Mouse (Mus musculus) small intestine, adult 2 months (tissue): ENCODE measurements around the gene Fcho2. TPM values are rescaled to one million over a fixed set of nuclear protein-coding genes. Genes with fewer than 3 reads are reported as not detected.

Source experiments
- H3K27ac ChIP-seq: fragments of 200-500 bp; 2 replicates; pipeline ENCODE4 v1.5.1; 2012; ENCODE audit warnings: low read depth, low read length, control low read depth, inconsistent platforms; ENCODE audit not compliant: insufficient read depth
- H3K27me3 ChIP-seq: fragments of 200-500 bp; 2 replicates; pipeline ENCODE4 v1.6.1; 2012; ENCODE audit warnings: mild to moderate bottlenecking, moderate library complexity, low read length, inconsistent platforms; ENCODE audit not compliant: control insufficient read depth, insufficient read depth
- H3K36me3 ChIP-seq: fragments of 200-500 bp; 2 replicates; pipeline ENCODE4 v1.6.1; 2012; ENCODE audit warnings: mild to moderate bottlenecking, low read length, control low read depth, inconsistent platforms; ENCODE audit not compliant: control insufficient read depth, insufficient read depth
- H3K4me1 ChIP-seq: fragments of 200-500 bp; 2 replicates; pipeline ENCODE4 v1.6.1; 2012; ENCODE audit warnings: low read length, inconsistent platforms, mixed read lengths; ENCODE audit not compliant: control insufficient read depth, insufficient read depth, insufficient read length
- H3K4me3 ChIP-seq: fragments of 200-500 bp; 2 replicates; pipeline ENCODE4 v1.5.1; 2012; ENCODE audit warnings: low read depth, mild to moderate bottlenecking, control low read depth, inconsistent platforms, low read length, moderate library complexity
- CTCF ChIP-seq: fragments of 200-500 bp; IDR thresholded peaks from 2 replicates; pipeline ENCODE4 v1.5.1; 2012; ENCODE audit warnings: low read depth, mild to moderate bottlenecking, control low read depth, inconsistent platforms, low read length, moderate library complexity, mixed read lengths; ENCODE audit not compliant: insufficient replicate concordance, insufficient read length; ENCODE audit errors: extremely low read depth
- POLR2A ChIP-seq: fragments of 200-500 bp; IDR thresholded peaks from 2 replicates; pipeline ENCODE4 v1.6.1; 2012; ENCODE audit warnings: low read depth, mild to moderate bottlenecking, control low read depth, inconsistent platforms, low read length, moderate library complexity
- WGBS: fragments of 180-500 bp; shearing (Covaris S2); methylation state at CpG from one replicate; pipeline ENCODE4 v1.1.7; 2018; 5-methylcytosine and 5-hydroxymethylcytosine counted together
- polyA plus RNA-seq: library from polyadenylated mRNA; depleted of rRNA; stranded (reverse); fragments of >200 nt; gene quantifications from 2 replicates; pipeline ENCODE4 v1.2.3, GENCODE M21; 2012

Gene Fcho2
- polyA plus RNA-seq, 1 experiment, result 8.5 TPM

GRCm38 (mm10) chr13:98700661-98701308, 114.5 kb downstream of the Fcho2 start:
- 29% methylated on average over 10 of the region's 10 CpGs for WGBS

DNA sequence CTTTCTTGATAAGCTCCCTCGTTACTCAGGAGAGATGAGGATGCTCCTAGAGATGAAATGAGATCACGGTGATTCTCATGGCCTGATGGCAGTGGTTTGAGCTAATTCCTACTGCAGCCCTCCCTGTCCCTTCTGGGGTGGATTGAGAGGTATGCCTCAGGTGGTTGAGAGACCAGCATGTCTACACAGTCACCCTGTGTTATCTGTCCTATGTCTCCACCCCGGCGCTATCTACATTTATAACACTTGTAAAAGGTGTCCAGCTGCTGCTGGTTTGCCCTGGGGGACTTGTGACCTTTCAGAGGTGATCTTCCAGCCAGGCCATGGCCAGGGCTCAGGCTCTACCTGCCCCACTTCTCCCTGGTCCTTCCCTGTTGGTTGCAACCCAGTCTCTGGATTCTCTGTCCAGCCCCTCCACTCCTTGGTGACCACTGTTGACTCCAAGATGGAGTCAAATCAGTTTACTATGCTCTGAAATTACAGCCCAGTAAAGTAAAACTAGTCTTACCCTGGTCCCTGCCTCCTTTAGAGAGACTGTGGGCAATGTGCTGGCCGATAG, 115.2 kb downstream of the Fcho2 start:
- Histone ChIP-seq H3K4me3 (no peak overlapping the region), H3K27ac (peak overlapping the region; percentile 93)
- TF ChIP-seq CTCF (no peak), POLR2A (no peak)

More at GRCm38 (mm10) chr13:98700661-98701308, 114.5 kb downstream of the Fcho2 start:
- TF ChIP-seq POLR2A (no peak), CTCF (no peak)
- Histone ChIP-seq H3K4me1 (peaks cover 26% of the 10 kb centered on the region), H3K27me3 (no peaks in the 10 kb centered on the region), H3K36me3 (no peaks in the 10 kb centered on the region), H3K27ac (peak overlapping the region; percentile 48; the same call in 1 of the 2 replicates), H3K4me3 (no peak overlapping the region)

DNA sequence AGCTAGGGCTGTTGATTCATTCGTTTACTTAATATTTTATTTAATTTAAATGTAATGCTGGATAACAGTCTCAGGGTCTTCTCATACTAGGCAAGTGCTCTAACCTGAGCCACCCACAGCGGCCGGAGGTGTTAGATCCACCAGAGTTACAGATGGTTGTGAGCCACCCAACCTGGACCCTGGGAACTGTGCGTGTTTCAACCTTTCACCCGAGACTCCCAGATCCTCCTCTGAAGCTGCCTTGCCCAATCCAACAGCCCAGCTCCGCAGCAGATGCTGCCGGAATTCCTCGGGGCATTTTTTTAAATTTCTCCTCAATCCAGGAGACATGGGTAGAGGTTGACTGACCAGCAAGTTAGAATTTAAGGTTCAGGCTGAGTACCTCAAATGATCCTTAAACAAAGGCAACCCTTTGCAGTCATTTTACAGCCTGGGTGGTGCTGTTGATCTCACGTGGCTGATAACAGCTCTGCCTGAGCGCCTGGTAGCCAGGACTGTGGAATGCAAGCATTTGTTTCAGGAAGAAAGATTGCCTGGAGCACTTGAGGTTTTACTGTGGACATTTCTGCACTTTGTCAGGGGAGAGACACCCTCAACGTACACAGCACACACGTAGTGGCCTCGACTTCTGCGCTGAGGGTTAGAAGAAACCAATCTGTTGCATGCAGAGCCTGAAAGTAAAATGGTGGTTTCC, 116.1 kb downstream of the Fcho2 start:
- Histone ChIP-seq H3K4me3 (0 out of 2 replicates have a peak overlapping the region, but pooled peaks have one; percentile 1), H3K27me3 (no peaks in the 10 kb centered on the region), H3K4me1 (peaks cover 30% of the 10 kb centered on the region), H3K27ac (peak overlapping the region; percentile 93), H3K36me3 (no peaks in the 10 kb centered on the region)
- 17% methylated on average over 14 of the region's 14 CpGs for WGBS
- no peak for TF ChIP-seq POLR2A
- TF ChIP-seq CTCF, result no peak

More for the DNA sequence above, 115.2 kb downstream of the Fcho2 start:
- 30% methylated on average over 5 of the region's 5 CpGs for WGBS
- Histone ChIP-seq H3K4me1 (peaks cover 30% of the 10 kb centered on the region), H3K36me3 (no peaks in the 10 kb centered on the region), H3K27me3 (no peaks in the 10 kb centered on the region)

DNA sequence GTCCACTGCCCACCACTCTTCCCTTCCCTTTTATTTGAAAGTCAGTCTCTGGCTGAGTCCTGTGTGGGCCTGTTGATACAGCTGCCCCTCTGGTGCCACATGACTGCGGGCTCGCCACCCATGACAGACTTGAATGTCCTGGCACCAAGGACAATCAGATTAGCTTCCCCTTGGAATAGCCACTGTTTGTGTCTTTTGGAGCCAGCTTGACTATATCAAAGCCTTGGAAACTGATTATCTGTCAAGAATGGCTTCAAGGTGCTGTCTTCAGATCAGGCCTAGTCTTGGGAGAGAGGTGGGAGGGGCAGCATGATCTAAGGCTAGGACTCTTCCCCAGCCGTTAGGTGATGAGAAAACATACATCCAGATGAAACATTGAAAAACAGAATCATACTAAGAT, 118.5 kb downstream of the Fcho2 start:
- H3K36me3 ChIP-seq, result no peaks in the 10 kb centered on the region

DNA sequence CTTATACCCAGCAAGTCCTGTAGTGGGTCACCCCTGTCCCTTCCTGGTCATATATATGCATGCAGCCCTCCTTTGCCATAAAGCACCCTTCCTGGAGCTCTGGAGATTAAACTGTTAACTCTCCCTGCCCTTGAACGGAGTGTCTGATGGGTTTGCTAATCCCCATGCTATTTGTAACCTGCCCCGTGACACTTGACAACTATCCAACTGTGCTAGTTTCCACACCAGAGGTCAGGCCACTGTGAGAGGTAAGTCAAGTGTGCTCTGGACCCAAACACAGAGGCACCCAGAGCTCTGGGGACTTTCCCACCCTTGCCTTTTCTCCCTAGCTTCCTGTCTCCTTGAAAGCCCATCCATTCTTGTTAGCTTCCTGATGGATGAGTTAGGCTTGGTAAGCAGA, 119.7 kb downstream of the Fcho2 start:
- TF ChIP-seq POLR2A, result no peak
- TF ChIP-seq CTCF, result no peak
- 11% methylated on average over 2 of the region's 2 CpGs for WGBS
- peak overlapping the region; percentile 92; the same call in 1 of the 2 replicates for H3K4me3 ChIP-seq
- no peaks in the 10 kb centered on the region for H3K27me3 ChIP-seq
- H3K36me3 ChIP-seq, result no peaks in the 10 kb centered on the region
- peaks cover 42% of the 10 kb centered on the region for H3K4me1 ChIP-seq
- peak overlapping the region; percentile 97 for H3K27ac ChIP-seq

More for the DNA sequence above, 118.5 kb downstream of the Fcho2 start:
- TF ChIP-seq POLR2A, result no peak
- TF ChIP-seq CTCF, result no peak
- Histone ChIP-seq H3K27ac (peak overlapping the region; percentile 97; the same call in 1 of the 2 replicates), H3K27me3 (no peaks in the 10 kb centered on the region), H3K4me1 (peaks cover 39% of the 10 kb centered on the region), H3K4me3 (no peak overlapping the region)
- WGBS, result 63% methylated on average over 3 of the region's 3 CpGs

- Histone ChIP-seq H3K27me3 (no peaks in the 10 kb centered on the region), H3K4me1 (peaks cover 37% of the 10 kb centered on the region), H3K36me3 (no peaks in the 10 kb centered on the region), H3K4me3 (peak within 1 kb of the TSS; percentile 92), H3K27ac (peak within 1 kb of the TSS; percentile 97)
- TF ChIP-seq CTCF, result no peak
- peak; percentile 49 for TF ChIP-seq POLR2A
- whole genome bisulfite sequencing, result 4% methylated on average over 44 of the region's 44 CpGs
These were observed 120.4 kb downstream of the Fcho2 start, which contains the start of gene Tmem171 for GRCm38 (mm10) chr13:98694773-98695314. TSS of gene Tmem171 (minus strand) at chr13:98694834.

GRCm38 (mm10) chr13:98693316-98693715, 121.9 kb downstream of the Fcho2 start:
- H3K4me1 ChIP-seq, result peaks cover 29% of the 10 kb centered on the region
- TF ChIP-seq CTCF (peak; percentile 16; the same call in 1 of the 2 replicates), POLR2A (no peak; the same call in 1 of the 2 replicates)
- peaks cover 4% of the 10 kb centered on the region; the same call in 1 of the 2 replicates for H3K36me3 ChIP-seq
- H3K27ac ChIP-seq, result peak overlapping the region; percentile 97
- WGBS, result 27% methylated on average over 11 of the region's 11 CpGs
- peak overlapping the region; percentile 78 for H3K4me3 ChIP-seq
- H3K27me3 ChIP-seq, result no peaks in the 10 kb centered on the region
